Mouse (Mus musculus) midbrain, embryonic 13.5 days (tissue): Measurements from ENCODE around the gene Col16a1. TPM values are rescaled to one million over a fixed set of nuclear protein-coding genes. Genes with fewer than 3 reads are reported as not detected.

Source experiments
- ATAC-seq: fragments of 200-750 bp; cut with Nextera tagmentation; 2 replicates; pipeline ENCODE4 v1.8.0; 2017; ENCODE audit warnings: mild to moderate bottlenecking, moderate TSS enrichment, moderate library complexity
- H3K27ac ChIP-seq: fragments of 300-500 bp; sonication (generic); 2 replicates; pipeline ENCODE4 v1.5.1; 2015; ENCODE audit warnings: inconsistent platforms, mild to moderate bottlenecking, moderate library complexity
- H3K27me3 ChIP-seq: fragments of 300-500 bp; sonication (generic); 2 replicates; pipeline ENCODE4 v1.6.1; 2015; ENCODE audit warnings: mild to moderate bottlenecking, inconsistent platforms
- H3K36me3 ChIP-seq: fragments of 300-500 bp; sonication (generic); 2 replicates; pipeline ENCODE4 v1.6.1; 2015; ENCODE audit warnings: mild to moderate bottlenecking, inconsistent platforms
- H3K4me1 ChIP-seq: fragments of 300-500 bp; sonication (generic); replicated peaks from 2 replicates; pipeline ENCODE4 v1.6.1; 2015; ENCODE audit warnings: inconsistent platforms
- H3K4me2 ChIP-seq: fragments of 300-500 bp; sonication (generic); replicated peaks from 2 replicates; pipeline ENCODE4 v1.6.1; 2015; ENCODE audit warnings: moderate library complexity, mild to moderate bottlenecking, inconsistent platforms
- H3K4me3 ChIP-seq: fragments of 300-500 bp; sonication (generic); replicated peaks from 2 replicates; pipeline ENCODE4 v1.5.1; 2015; ENCODE audit warnings: mild to moderate bottlenecking, inconsistent platforms
- H3K9ac ChIP-seq: fragments of 300-500 bp; sonication (generic); replicated peaks from 2 replicates; pipeline ENCODE4 v1.6.1; 2015; ENCODE audit warnings: mild to moderate bottlenecking, inconsistent platforms
- H3K9me3 ChIP-seq: fragments of 300-500 bp; sonication (generic); 2 replicates; pipeline ENCODE4 v1.6.1; 2016; ENCODE audit warnings: mild to moderate bottlenecking, inconsistent platforms
- WGBS: fragments of 180-500 bp; shearing (Covaris S2); methylation state at CpG from one replicate; pipeline ENCODE4 v1.1.7; 2015; 5-methylcytosine and 5-hydroxymethylcytosine counted together
- polyA plus RNA-seq: library from polyadenylated mRNA; unstranded; fragments of >200 nt; fragmentation: Nextera tagmentation; extraction: Ambion mirVana; gene quantifications from 2 replicates; pipeline ENCODE4 v1.2.1, GENCODE M21; 2015

The Col16a1 gene
- polyA plus RNA-seq, 1 experiment from 2014 or later: 3.4 TPM

DNA sequence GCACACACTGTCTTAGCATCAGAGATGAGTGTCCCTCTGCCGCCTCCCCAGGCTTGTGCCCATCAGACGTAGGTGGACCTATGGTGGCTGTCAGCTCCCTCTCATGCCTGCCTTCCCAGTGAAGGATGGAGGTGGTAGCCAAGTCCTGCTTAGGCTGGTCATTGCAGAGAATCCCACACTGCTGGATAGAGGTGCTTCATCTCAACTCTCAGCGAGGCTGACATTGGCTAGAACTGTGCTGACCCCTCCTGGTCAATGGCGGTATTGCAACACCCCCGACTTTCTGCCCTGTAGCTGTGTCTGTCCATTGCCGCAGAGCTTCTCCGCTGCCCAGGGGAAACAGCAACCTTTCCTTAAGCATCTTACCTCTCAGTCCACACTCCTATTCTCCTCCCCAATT, 39.7 kb downstream of the Col16a1 start:
- 11% methylated on average over 7 of the region's 7 CpGs for WGBS
- no peak overlapping the region for H3K27ac ChIP-seq
- H3K4me2 ChIP-seq: no peak overlapping the region
- H3K27me3 ChIP-seq: peaks cover 27% of the 10 kb centered on the region
- peak; percentile 79 for ATAC-seq
- no peaks in the 10 kb centered on the region for H3K36me3 ChIP-seq
- H3K9ac ChIP-seq: no peak overlapping the region
- no peaks in the 10 kb centered on the region for H3K9me3 ChIP-seq
- H3K4me1 ChIP-seq: peaks cover 16% of the 10 kb centered on the region
- no peak overlapping the region for H3K4me3 ChIP-seq

DNA sequence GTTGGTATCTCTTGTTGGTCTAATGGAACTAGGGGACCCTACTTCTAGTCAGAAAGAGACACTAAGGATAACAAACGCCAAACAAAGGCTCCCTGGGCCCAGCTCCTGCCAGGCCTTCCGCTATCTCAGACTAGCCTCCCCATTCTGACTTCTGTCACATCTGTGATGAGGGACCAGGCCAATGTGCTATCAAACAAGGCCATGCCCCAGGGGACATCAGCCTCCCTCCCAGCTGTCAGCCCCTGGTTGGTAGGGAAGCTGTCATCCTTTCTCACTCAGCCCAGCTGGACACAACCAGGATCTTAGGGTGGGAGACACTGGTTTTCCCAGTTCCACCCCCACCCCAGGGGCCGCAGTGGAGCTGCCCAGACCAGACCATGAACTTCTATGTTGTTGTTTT, 47.5 kb downstream of the Col16a1 start:
- H3K9me3 ChIP-seq: no peaks in the 10 kb centered on the region
- no peak for ATAC-seq
- H3K36me3 ChIP-seq: no peaks in the 10 kb centered on the region
- H3K27me3 ChIP-seq: peaks cover 14% of the 10 kb centered on the region; the same call in 1 of the 2 replicates
- H3K4me1 ChIP-seq: peaks cover 25% of the 10 kb centered on the region
- no peak overlapping the region for H3K4me2 ChIP-seq
- no peak overlapping the region for H3K9ac ChIP-seq
- no peak overlapping the region for H3K27ac ChIP-seq
- no peak overlapping the region for H3K4me3 ChIP-seq
- WGBS: 29% methylated on average over 3 of the region's 3 CpGs

DNA sequence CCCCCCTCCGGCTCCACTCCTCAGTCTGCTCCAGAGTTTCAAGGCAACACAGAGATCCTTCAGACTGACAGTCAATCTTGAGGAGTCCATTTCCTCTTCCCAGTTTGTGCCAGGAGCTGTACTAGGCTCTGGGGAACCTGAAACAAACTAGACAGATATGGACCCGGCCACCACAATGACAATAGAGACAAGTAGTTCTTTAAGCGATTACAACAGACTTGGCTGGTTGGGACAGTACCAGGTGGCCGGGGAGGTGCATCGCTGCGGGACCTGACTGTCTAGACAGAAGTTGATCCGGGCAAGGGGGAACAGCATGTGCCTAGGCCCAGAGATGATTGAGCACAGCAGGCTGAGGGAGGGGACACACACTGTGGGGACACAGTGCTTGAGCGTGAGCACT, 53.5 kb downstream of the Col16a1 start:
- Histone ChIP-seq H3K4me2 (no peak overlapping the region), H3K27me3 (no peaks in the 10 kb centered on the region), H3K9ac (no peak overlapping the region), H3K4me3 (no peak overlapping the region), H3K9me3 (no peaks in the 10 kb centered on the region), H3K36me3 (no peaks in the 10 kb centered on the region), H3K4me1 (peaks cover 26% of the 10 kb centered on the region), H3K27ac (no peak overlapping the region)
- 35% methylated on average over 8 of the region's 8 CpGs for WGBS
- no peak for ATAC-seq

DNA sequence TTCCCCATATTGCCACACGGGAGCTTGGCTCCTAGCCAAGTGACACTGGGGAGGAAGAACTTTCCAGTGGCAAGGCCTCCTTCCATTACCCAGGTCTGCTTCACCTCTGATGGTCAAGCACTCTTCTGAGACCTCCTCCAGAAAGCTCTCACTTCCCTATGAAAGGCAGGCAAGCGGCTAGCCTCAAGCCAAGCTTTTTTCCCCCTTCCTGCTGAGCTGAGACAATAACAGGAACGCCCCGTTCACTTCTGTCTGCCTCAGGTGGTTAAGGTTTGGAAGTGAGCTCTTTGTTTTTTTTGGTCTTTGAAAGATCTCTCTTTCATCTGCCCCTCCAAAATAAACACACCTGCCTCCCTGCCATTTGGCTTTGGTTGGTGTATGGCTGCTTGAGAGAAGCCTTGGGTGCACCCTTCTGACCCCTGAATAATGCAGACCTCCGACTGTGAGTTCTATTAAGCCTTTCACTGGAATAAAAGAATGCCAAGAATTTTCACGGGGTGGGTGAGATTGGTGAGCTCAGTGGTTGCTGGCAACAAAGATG, 54.5 kb downstream of the Col16a1 start, which contains the start of gene Pef1:
Gene Pef1 (plus strand): TSS at position 448 of the 541 bp plus-strand sequence.
- Histone ChIP-seq H3K4me1 (peaks cover 21% of the 10 kb centered on the region), H3K4me2 (no peak within 1 kb of the TSS), H3K27ac (0 out of 2 replicates have a peak within 1 kb of the TSS, but pooled peaks have one; percentile 21), H3K36me3 (no peaks in the 10 kb centered on the region), H3K9ac (no peak within 1 kb of the TSS), H3K27me3 (no peaks in the 10 kb centered on the region), H3K9me3 (no peaks in the 10 kb centered on the region), H3K4me3 (no peak within 1 kb of the TSS)
- 4% methylated on average over 6 of the region's 6 CpGs for WGBS
- ATAC-seq: no peak

DNA sequence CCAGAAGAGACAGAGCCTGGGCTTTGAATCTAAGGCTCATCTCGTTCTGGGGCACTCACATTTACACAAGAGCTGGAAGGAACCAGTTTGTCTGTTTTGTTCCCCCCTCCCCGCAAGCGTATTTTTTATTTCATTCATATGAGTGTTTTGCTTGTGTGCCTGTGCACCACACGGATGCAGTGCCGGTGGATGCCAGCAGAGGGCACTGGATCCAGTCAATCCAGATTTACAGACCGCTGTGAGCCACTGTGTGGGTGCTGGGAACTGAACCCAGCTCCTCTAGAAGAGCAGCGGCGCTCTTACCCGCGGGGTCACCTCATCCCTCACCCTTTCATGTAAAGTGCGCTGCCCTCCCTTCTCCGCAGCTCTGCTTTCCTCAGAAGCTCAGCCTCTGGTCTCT, 56.0 kb downstream of the Col16a1 start:
- 87% methylated on average over 12 of the region's 12 CpGs for WGBS
- Histone ChIP-seq H3K27me3 (no peaks in the 10 kb centered on the region), H3K4me1 (peaks cover 30% of the 10 kb centered on the region), H3K4me3 (no peak overlapping the region), H3K9ac (no peak overlapping the region), H3K4me2 (no peak overlapping the region), H3K9me3 (no peaks in the 10 kb centered on the region), H3K36me3 (no peaks in the 10 kb centered on the region), H3K27ac (no peak overlapping the region)
- ATAC-seq: no peak

DNA sequence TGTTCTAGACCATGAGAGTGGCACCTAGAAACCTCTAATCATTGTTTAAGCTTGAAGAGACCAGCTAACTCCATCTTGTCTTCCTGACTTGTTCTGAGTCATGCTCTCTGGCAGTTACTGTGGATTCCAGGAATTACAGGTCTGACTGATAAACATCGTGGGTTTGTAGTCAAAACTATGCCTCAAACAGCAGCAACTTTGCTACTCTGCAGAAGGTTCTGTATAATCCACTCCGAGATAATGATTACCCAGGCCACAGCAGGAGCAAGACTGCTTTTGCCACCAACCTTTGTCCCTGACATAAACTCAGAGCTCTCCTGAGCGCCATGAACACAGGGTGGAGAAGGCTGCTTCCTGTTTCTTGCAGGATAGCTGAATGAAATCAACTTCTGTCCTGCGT, 56.9 kb downstream of the Col16a1 start:
- Histone ChIP-seq H3K4me2 (no peak overlapping the region), H3K27ac (no peak overlapping the region), H3K36me3 (no peaks in the 10 kb centered on the region), H3K4me3 (no peak overlapping the region), H3K9ac (no peak overlapping the region), H3K9me3 (no peaks in the 10 kb centered on the region), H3K4me1 (peaks cover 34% of the 10 kb centered on the region), H3K27me3 (no peaks in the 10 kb centered on the region)
- 87% methylated on average over 4 of the region's 4 CpGs for WGBS
- no peak for ATAC-seq

DNA sequence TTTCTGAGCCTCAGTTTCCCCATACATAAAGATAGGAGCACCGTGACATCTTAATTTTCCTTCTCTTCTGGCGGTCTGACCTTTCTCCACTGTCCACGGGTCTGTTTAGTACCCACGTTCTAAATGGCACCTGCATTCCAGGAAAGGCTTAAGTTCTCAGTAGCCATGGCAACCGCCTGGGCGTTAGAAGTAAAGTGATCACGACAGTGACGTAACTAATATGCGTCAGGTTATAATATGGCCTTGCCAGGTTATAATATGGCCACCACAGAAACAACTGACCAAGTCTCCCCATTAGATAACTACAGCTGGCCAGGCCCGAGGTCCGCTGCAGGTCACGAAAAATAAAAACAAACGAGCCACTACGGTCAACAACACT, 59.4 kb downstream of the Col16a1 start:
- ATAC-seq: peak; percentile 69
- Histone ChIP-seq H3K4me3 (peak overlapping the region; percentile 67), H3K4me2 (peak overlapping the region; percentile 82), H3K27ac (peak overlapping the region; percentile 54), H3K36me3 (no peaks in the 10 kb centered on the region), H3K4me1 (peaks cover 17% of the 10 kb centered on the region), H3K9me3 (no peaks in the 10 kb centered on the region), H3K27me3 (no peaks in the 10 kb centered on the region), H3K9ac (no peak overlapping the region)
- 11% methylated on average over 14 of the region's 14 CpGs for WGBS

DNA sequence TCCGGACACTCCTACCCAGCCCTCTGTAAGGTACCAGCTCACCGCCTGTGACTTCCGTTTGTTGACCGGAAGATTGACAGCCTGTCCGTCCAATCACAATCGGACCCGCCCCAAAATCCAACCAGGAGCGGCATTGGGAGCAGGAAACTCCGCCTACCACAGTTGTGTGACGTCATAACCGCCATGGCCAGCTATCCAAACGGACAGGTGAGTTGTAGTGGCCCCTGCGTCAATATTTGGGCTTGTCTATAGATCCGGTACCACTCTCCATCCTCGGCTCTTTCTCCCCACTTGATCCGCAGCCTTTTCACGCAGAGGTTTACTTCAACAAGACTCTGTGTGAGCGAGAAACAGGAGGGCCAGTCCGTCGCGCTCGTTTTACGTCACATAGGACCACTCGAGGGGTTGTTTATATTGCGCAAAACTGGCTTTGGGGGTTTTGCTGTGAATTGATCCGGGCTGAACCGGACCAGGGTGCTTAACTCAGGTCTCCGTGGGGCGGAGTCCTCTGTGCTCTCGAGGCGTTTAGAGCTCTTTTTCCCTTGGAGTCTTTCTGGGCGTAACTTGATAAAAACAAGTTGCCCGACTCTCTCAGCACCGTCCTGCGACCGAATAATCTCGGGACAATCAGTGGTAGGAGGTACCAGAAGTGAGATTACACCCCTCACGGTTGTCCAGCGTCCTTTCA, 59.9 kb downstream of the Col16a1 start:
- Histone ChIP-seq H3K4me1 (peaks cover 13% of the 10 kb centered on the region), H3K4me2 (peak overlapping the region; percentile 82), H3K4me3 (peak overlapping the region; percentile 67), H3K36me3 (0 out of 2 replicates have a peak, but pooled peaks cover 4% of the 10 kb centered on the region), H3K9me3 (no peaks in the 10 kb centered on the region), H3K9ac (peak overlapping the region; percentile 68), H3K27ac (peak overlapping the region; percentile 54), H3K27me3 (no peaks in the 10 kb centered on the region)
- WGBS: 1% methylated on average over 39 of the region's 39 CpGs
- peak; percentile 96 for ATAC-seq

DNA sequence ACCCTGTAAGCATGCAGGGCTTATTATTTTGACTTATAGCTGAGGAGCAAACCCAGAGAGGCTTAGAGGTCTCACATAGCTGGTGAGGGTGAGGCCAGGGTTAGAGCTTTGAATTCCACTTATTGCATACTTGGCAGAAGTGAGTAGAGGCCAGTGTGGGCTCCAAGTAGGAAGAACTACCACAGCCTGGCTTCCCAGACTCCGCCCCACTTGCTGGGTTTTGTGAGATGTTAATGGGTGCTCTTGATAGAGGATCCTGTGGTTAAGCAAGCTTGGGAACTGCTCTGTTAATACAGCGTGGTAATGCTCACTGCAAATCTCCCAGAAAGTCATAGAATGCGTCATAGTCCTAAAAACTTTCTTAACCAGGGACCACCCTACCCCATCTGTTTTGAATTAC, 61.3 kb downstream of the Col16a1 start:
- no peak overlapping the region for H3K9ac ChIP-seq
- 0 out of 2 replicates have a peak, but pooled peaks cover 15% of the 10 kb centered on the region for H3K36me3 ChIP-seq
- no peaks in the 10 kb centered on the region for H3K9me3 ChIP-seq
- WGBS: 90% methylated on average over 3 of the region's 3 CpGs
- no peaks in the 10 kb centered on the region for H3K27me3 ChIP-seq
- H3K27ac ChIP-seq: no peak overlapping the region
- no peak for ATAC-seq
- no peak overlapping the region for H3K4me3 ChIP-seq
- H3K4me1 ChIP-seq: peaks cover 13% of the 10 kb centered on the region
- H3K4me2 ChIP-seq: no peak overlapping the region

DNA sequence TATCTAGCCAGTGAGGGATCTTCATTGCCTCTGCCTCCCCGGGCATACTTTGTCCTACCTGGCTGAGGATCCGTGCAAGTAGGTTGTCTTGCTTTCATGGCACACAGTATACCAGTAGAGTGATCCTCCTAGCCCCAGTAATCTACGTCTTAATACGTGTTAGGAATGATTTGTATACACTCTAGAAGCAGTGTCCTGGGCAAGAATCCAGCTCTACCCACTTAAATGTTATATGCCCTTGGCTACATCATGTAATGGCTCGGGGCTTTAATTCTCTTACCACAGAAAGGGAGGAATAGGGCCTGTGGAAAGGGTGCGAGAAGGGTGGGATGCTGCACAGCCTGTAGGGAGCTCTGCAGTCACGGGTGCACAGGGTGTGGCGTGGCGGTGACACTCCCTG, 62.0 kb downstream of the Col16a1 start:
- no peaks in the 10 kb centered on the region for H3K27me3 ChIP-seq
- peaks cover 13% of the 10 kb centered on the region for H3K4me1 ChIP-seq
- H3K9me3 ChIP-seq: no peaks in the 10 kb centered on the region
- H3K36me3 ChIP-seq: 0 out of 2 replicates have a peak, but pooled peaks cover 15% of the 10 kb centered on the region
- H3K27ac ChIP-seq: no peak overlapping the region
- H3K9ac ChIP-seq: no peak overlapping the region
- no peak overlapping the region for H3K4me3 ChIP-seq
- WGBS: 92% methylated on average over 9 of the region's 9 CpGs
- no peak overlapping the region for H3K4me2 ChIP-seq
- no peak for ATAC-seq

DNA sequence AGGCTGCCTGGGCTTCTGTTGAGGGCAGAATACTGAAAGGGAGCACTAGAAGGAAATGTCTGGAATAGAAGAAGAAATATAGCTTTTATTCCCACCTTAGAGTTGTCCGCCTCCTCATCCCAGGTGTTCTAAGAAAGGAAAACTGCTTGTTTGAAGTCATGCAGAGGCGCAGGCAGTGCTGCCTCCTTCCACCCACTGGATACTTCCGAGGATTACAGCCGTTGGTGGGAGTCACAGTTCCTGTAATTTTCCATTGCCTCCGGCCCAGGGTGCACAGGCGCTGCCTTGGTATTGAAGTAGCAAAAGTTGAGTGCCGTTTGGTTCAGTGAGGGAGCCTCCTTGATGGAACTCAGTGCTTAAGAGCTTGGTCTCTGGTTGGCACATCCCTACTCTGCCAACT, 62.5 kb downstream of the Col16a1 start:
- Histone ChIP-seq H3K9me3 (no peaks in the 10 kb centered on the region), H3K4me2 (no peak overlapping the region), H3K36me3 (0 out of 2 replicates have a peak, but pooled peaks cover 15% of the 10 kb centered on the region), H3K9ac (no peak overlapping the region), H3K4me3 (no peak overlapping the region), H3K27ac (no peak overlapping the region), H3K4me1 (peaks cover 13% of the 10 kb centered on the region), H3K27me3 (no peaks in the 10 kb centered on the region)
- WGBS: 89% methylated on average over 7 of the region's 7 CpGs
- ATAC-seq: no peak

DNA sequence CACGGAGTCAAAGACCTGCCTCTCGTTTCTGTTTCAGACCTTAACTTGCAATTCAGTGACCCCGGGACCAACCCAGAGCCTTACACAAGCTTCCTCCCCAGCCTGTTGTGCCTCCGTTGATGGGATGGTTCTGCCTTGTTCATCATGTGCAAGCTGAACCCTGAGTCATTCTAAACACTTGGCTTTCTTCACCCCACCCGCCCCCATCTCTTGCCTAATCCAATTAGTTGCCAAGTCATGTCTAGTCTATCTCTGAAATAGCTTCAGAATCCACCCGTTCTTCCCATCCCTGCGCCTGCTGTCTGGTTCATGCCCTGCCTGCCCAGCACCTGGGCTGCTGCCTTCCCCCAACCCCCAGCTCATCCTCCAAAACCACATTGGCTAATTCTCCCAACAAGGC, 64.7 kb downstream of the Col16a1 start:
- Histone ChIP-seq H3K4me2 (no peak overlapping the region), H3K36me3 (0 out of 2 replicates have a peak, but pooled peaks cover 15% of the 10 kb centered on the region), H3K4me3 (no peak overlapping the region), H3K9ac (no peak overlapping the region), H3K27ac (no peak overlapping the region), H3K27me3 (no peaks in the 10 kb centered on the region), H3K9me3 (no peaks in the 10 kb centered on the region), H3K4me1 (peaks cover 13% of the 10 kb centered on the region)
- ATAC-seq: no peak
- 86% methylated on average over 7 of the region's 7 CpGs for WGBS
